Mouse (Mus musculus): ENCODE measurements around the gene Dennd2c. TPM values are rescaled to one million over a fixed set of nuclear protein-coding genes. Genes with fewer than 3 reads are reported as not detected.

Dennd2c gene
- polyA plus RNA-seq, 2 experiments = 10.0 to 12.6 TPM

GRCm38 (mm10) chr3:103203554-103203953 lies 101.2 kb downstream of the Dennd2c start:
- H3K4me3 ChIP-seq (replicated peaks; ENCODE audit: low read length) = no peak overlapping the region
- no peaks in the 10 kb centered on the region for H3K27me3 ChIP-seq (ENCODE audit: control insufficient read depth, insufficient read depth, low read length)
- TF ChIP-seq POLR2A (IDR thresholded peaks at IDR 0.05; ENCODE audit: borderline replicate concordance, extremely low read depth, insufficient read depth, insufficient read length) = no peak
- WGBS = 85% methylated on average over 1 of the region's 1 CpGs
- no peaks in the 10 kb centered on the region for H3K36me3 ChIP-seq (ENCODE audit: control insufficient read depth, insufficient read depth, low read length)
- H3K9me3 ChIP-seq (ENCODE audit: control insufficient read depth, low read length) = peaks cover 3% of the 10 kb centered on the region; the same call in 1 of the 2 replicates
- no peak for ATAC-seq (ENCODE audit: low FRiP score, low read depth)
- 0 out of 2 replicates have a peak, but pooled peaks cover 7% of the 10 kb centered on the region for H3K4me1 ChIP-seq (ENCODE audit: control insufficient read depth, insufficient read depth, low read length)
- H3K9ac ChIP-seq (ENCODE audit: low read depth, low read length, severe bottlenecking) = no peak overlapping the region
- DNase-seq (ENCODE audit: low spot score) = no peak
- H3K27ac ChIP-seq (replicated peaks; ENCODE audit: low read depth, low read length) = no peak overlapping the region
- H3K4me2 ChIP-seq (replicated peaks; ENCODE audit: low read depth, low read length, severe bottlenecking) = no peak overlapping the region

- peaks cover 3% of the 10 kb centered on the region; the same call in 1 of the 2 replicates for H3K9me3 ChIP-seq (ENCODE audit: control insufficient read depth, low read length)
- 0 out of 2 replicates have a peak, but pooled peaks cover under 1% of the 10 kb centered on the region for H3K4me1 ChIP-seq (ENCODE audit: control insufficient read depth, insufficient read depth, low read length)
- no peak for TF ChIP-seq POLR2A (IDR thresholded peaks at IDR 0.05; ENCODE audit: borderline replicate concordance, extremely low read depth, insufficient read depth, insufficient read length)
- no peaks in the 10 kb centered on the region for H3K36me3 ChIP-seq (ENCODE audit: control insufficient read depth, insufficient read depth, low read length)
- WGBS = 91% methylated on average over 3 of the region's 3 CpGs
- no peak overlapping the region for H3K9ac ChIP-seq (ENCODE audit: low read depth, low read length, severe bottlenecking)
- no peak overlapping the region for H3K4me2 ChIP-seq (replicated peaks; ENCODE audit: low read depth, low read length, severe bottlenecking)
- H3K27me3 ChIP-seq (ENCODE audit: control insufficient read depth, insufficient read depth, low read length) = no peaks in the 10 kb centered on the region
- ATAC-seq (ENCODE audit: low FRiP score, low read depth) = no peak
- no peak for DNase-seq (ENCODE audit: low spot score)
- H3K27ac ChIP-seq (replicated peaks; ENCODE audit: low read depth, low read length) = no peak overlapping the region
- no peak overlapping the region for H3K4me3 ChIP-seq (replicated peaks; ENCODE audit: low read length)
Measured at GRCm38 (mm10) chr3:103204445-103204844, 102.0 kb downstream of the Dennd2c start.

- H3K36me3 ChIP-seq (ENCODE audit: control insufficient read depth, insufficient read depth, low read length) = no peaks in the 10 kb centered on the region
- 82% methylated on average over 6 of the region's 6 CpGs for WGBS
- no peak for TF ChIP-seq POLR2A (IDR thresholded peaks at IDR 0.05; ENCODE audit: borderline replicate concordance, extremely low read depth, insufficient read depth, insufficient read length)
- no peak overlapping the region for H3K4me3 ChIP-seq (replicated peaks; ENCODE audit: low read length)
- H3K4me1 ChIP-seq (ENCODE audit: control insufficient read depth, insufficient read depth, low read length) = no peaks in the 10 kb centered on the region
- DNase-seq (ENCODE audit: low spot score) (no peak), ATAC-seq (ENCODE audit: low FRiP score, low read depth) (no peak)
- H3K27me3 ChIP-seq (ENCODE audit: control insufficient read depth, insufficient read depth, low read length) = no peaks in the 10 kb centered on the region
- H3K9me3 ChIP-seq (ENCODE audit: control insufficient read depth, low read length) = no peaks in the 10 kb centered on the region
- H3K27ac ChIP-seq (replicated peaks; ENCODE audit: low read depth, low read length) = no peak overlapping the region
- H3K4me2 ChIP-seq (replicated peaks; ENCODE audit: low read depth, low read length, severe bottlenecking) = no peak overlapping the region
- H3K9ac ChIP-seq (ENCODE audit: low read depth, low read length, severe bottlenecking) = no peak overlapping the region
Measured at GRCm38 (mm10) chr3:103206393-103206792, 104.0 kb downstream of the Dennd2c start.

- H3K27me3 ChIP-seq (ENCODE audit: control insufficient read depth, insufficient read depth, low read length) = no peaks in the 10 kb centered on the region
- H3K9me3 ChIP-seq (ENCODE audit: control insufficient read depth, low read length) = no peaks in the 10 kb centered on the region
- H3K4me1 ChIP-seq (ENCODE audit: control insufficient read depth, insufficient read depth, low read length) = no peaks in the 10 kb centered on the region
- H3K4me2 ChIP-seq (replicated peaks; ENCODE audit: low read depth, low read length, severe bottlenecking) = no peak overlapping the region
- H3K36me3 ChIP-seq (ENCODE audit: control insufficient read depth, insufficient read depth, low read length) = no peaks in the 10 kb centered on the region
- DNase-seq (ENCODE audit: low spot score) = no peak
- no peak for ATAC-seq (ENCODE audit: low FRiP score, low read depth)
- no peak overlapping the region for H3K27ac ChIP-seq (replicated peaks; ENCODE audit: low read depth, low read length)
- TF ChIP-seq POLR2A (IDR thresholded peaks at IDR 0.05; ENCODE audit: borderline replicate concordance, extremely low read depth, insufficient read depth, insufficient read length) = no peak
- no peak overlapping the region for H3K9ac ChIP-seq (ENCODE audit: low read depth, low read length, severe bottlenecking)
- no peak overlapping the region for H3K4me3 ChIP-seq (replicated peaks; ENCODE audit: low read length)
- 55% methylated on average over 5 of the region's 5 CpGs for WGBS
Measured at GRCm38 (mm10) chr3:103207749-103208148, 105.3 kb downstream of the Dennd2c start.

- Histone ChIP-seq H3K27me3 (ENCODE audit: control insufficient read depth, insufficient read depth, low read length) (no peaks in the 10 kb centered on the region), H3K4me1 (ENCODE audit: control insufficient read depth, insufficient read depth, low read length) (no peaks in the 10 kb centered on the region), H3K4me3 (replicated peaks; ENCODE audit: low read length) (no peak overlapping the region), H3K9me3 (ENCODE audit: control insufficient read depth, low read length) (no peaks in the 10 kb centered on the region), H3K9ac (ENCODE audit: low read depth, low read length, severe bottlenecking) (no peak overlapping the region), H3K4me2 (replicated peaks; ENCODE audit: low read depth, low read length, severe bottlenecking) (no peak overlapping the region), H3K27ac (replicated peaks; ENCODE audit: low read depth, low read length) (no peak overlapping the region), H3K36me3 (ENCODE audit: control insufficient read depth, insufficient read depth, low read length) (no peaks in the 10 kb centered on the region)
- no peak for TF ChIP-seq POLR2A (IDR thresholded peaks at IDR 0.05; ENCODE audit: borderline replicate concordance, extremely low read depth, insufficient read depth, insufficient read length)
- 80% methylated on average over 2 of the region's 2 CpGs for WGBS
- no peak for ATAC-seq (ENCODE audit: low FRiP score, low read depth)
- no peak for DNase-seq (ENCODE audit: low spot score)
Measured at GRCm38 (mm10) chr3:103208237-103208636, 105.8 kb downstream of the Dennd2c start.

- no peaks in the 10 kb centered on the region for H3K36me3 ChIP-seq (ENCODE audit: control insufficient read depth, insufficient read depth, low read length)
- no peak overlapping the region for H3K9ac ChIP-seq (ENCODE audit: low read depth, low read length, severe bottlenecking)
- ATAC-seq (ENCODE audit: low FRiP score, low read depth) = no peak
- H3K4me1 ChIP-seq (ENCODE audit: control insufficient read depth, insufficient read depth, low read length) = peaks cover 7% of the 10 kb centered on the region; the same call in 1 of the 2 replicates
- no peak for TF ChIP-seq POLR2A (IDR thresholded peaks at IDR 0.05; ENCODE audit: borderline replicate concordance, extremely low read depth, insufficient read depth, insufficient read length)
- H3K9me3 ChIP-seq (ENCODE audit: control insufficient read depth, low read length) = no peaks in the 10 kb centered on the region
- 89% methylated on average over 2 of the region's 2 CpGs for WGBS
- H3K4me3 ChIP-seq (replicated peaks; ENCODE audit: low read length) = no peak overlapping the region
- H3K27ac ChIP-seq (replicated peaks; ENCODE audit: low read depth, low read length) = no peak overlapping the region
- H3K4me2 ChIP-seq (replicated peaks; ENCODE audit: low read depth, low read length, severe bottlenecking) = no peak overlapping the region
- no peak for DNase-seq (ENCODE audit: low spot score)
- no peaks in the 10 kb centered on the region for H3K27me3 ChIP-seq (ENCODE audit: control insufficient read depth, insufficient read depth, low read length)
Measured at GRCm38 (mm10) chr3:103211101-103211500, 108.7 kb downstream of the Dennd2c start.

Data from limb, embryonic 14.5 days (tissue).